Mouse (Mus musculus): Measurements from ENCODE around the gene Flii. TPM values are rescaled to one million over a fixed set of nuclear protein-coding genes. Genes with fewer than 3 reads are reported as not detected.
A peak's percentile ranks its signal among the peaks of the same experiment; 100 is the strongest.

Flii gene
- total RNA-seq, 2 experiments from 2014 or later = 59.5 to 68.2 TPM

DNA sequence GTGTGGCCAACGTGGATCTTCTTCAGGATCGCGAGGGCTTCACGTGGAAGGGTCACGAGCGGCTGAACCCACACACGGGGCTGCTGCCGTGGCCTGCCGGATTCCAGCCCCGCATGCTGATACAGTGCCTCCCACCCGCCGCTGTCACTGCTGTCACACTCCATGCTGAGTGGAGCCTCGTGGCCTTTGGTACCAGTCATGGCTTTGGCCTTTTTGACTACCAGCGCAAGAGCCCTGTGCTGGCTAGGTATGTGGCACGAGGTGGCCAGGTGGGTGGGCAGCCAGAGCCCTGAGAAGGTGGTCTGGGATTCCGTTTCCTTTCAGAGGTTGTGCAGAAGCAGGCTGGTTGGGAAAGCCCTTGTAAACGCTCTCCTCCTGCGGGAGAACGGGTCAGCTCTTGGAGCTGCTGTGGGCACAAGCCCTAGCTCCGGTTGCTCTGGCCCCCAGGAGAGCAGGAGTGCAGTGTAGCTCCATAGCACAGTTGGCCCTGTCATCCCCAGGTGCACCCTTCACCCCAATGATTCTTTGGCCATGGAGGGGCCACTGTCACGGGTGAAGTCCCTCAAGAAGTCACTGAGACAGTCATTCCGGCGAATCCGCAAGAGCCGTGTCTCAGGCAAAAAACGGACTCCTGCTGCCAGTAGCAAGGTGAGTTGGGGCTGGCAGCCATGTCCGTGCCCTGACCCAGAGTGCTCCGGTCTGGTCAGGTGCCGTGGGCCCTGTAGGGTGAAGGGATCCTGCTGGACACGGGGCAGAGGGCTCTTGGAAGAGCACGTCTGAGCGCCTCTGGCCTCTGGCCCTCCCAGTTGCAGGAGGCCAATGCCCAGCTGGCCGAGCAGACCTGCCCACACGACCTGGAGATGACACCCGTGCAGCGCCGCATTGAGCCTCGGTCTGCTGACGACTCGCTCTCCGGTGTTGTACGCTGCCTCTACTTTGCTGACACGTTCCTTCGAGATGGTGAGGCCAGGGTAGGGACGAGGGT is 17.3 kb downstream of the Flii start:
- DNase-seq (ENCODE audit: low spot score in 2 of 2) = peak in 1 of 2 experiments; percentile 7
- no peak overlapping the region for H3K27ac ChIP-seq
- H3K4me3 ChIP-seq = no peak overlapping the region
- no peak for TF ChIP-seq CTCF (conservative IDR thresholded peaks at IDR 0.05)

GRCm38 (mm10) chr11:60708631-60709030 is 18.4 kb downstream of the Flii start:
- Histone ChIP-seq H3K27ac (no peak overlapping the region), H3K4me3 (no peak overlapping the region)
- no peak for TF ChIP-seq CTCF (conservative IDR thresholded peaks at IDR 0.05)
- DNase-seq (ENCODE audit: low spot score in 2 of 2) = peak in 1 of 2 experiments; percentile 8

DNA sequence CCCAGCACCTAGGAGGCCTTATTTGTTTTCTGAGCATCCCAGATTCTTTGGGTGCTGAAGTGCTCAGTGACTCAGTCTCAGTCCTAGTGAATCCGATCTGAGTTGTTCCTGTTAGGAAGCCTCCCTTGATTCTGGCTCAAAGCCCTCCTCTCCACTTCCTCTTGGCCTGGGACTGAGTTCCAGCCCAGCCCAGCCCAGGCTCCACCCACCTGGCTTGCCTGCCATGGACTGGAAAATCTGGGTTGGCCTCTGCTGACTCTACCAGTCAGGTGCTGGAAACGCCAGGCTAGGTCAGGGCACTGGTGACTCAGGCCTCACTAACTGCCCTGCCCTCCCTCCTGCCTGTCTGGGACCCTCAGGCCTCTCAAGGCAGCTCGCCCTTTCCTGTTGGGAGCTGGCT is 19.4 kb downstream of the Flii start:
- peak overlapping the region; percentile 75 for H3K27ac ChIP-seq
- no peak overlapping the region for H3K4me3 ChIP-seq
- DNase-seq (ENCODE audit: low spot score in 2 of 2) = peak in 1 of 2 experiments; percentile 25
- no peak for TF ChIP-seq CTCF (conservative IDR thresholded peaks at IDR 0.05)

GRCm38 (mm10) chr11:60706696-60707480 is 20.2 kb downstream of the Flii start:
- TF ChIP-seq CTCF (conservative IDR thresholded peaks at IDR 0.05) = no peak
- peak overlapping the region; percentile 75 for H3K27ac ChIP-seq
- DNase-seq (ENCODE audit: low spot score in 2 of 2) = peak in 1 of 2 experiments; percentile 17
- no peak overlapping the region for H3K4me3 ChIP-seq

- peak in 1 of 2 experiments; percentile 9 for DNase-seq (ENCODE audit: low spot score in 2 of 2)
- TF ChIP-seq CTCF (conservative IDR thresholded peaks at IDR 0.05) = no peak
- Histone ChIP-seq H3K4me3 (no peak overlapping the region), H3K27ac (peak overlapping the region; percentile 75; the same call in 1 of the 2 replicates)
Measured at GRCm38 (mm10) chr11:60706076-60706475, 21.0 kb downstream of the Flii start.

GRCm38 (mm10) chr11:60705255-60705654 is 21.8 kb downstream of the Flii start:
- DNase-seq (ENCODE audit: low spot score in 2 of 2) = peak in 1 of 2 experiments; percentile 9
- H3K4me3 ChIP-seq = no peak overlapping the region
- TF ChIP-seq CTCF (conservative IDR thresholded peaks at IDR 0.05) = no peak
- peak overlapping the region; percentile 83; the same call in 1 of the 2 replicates for H3K27ac ChIP-seq

DNA sequence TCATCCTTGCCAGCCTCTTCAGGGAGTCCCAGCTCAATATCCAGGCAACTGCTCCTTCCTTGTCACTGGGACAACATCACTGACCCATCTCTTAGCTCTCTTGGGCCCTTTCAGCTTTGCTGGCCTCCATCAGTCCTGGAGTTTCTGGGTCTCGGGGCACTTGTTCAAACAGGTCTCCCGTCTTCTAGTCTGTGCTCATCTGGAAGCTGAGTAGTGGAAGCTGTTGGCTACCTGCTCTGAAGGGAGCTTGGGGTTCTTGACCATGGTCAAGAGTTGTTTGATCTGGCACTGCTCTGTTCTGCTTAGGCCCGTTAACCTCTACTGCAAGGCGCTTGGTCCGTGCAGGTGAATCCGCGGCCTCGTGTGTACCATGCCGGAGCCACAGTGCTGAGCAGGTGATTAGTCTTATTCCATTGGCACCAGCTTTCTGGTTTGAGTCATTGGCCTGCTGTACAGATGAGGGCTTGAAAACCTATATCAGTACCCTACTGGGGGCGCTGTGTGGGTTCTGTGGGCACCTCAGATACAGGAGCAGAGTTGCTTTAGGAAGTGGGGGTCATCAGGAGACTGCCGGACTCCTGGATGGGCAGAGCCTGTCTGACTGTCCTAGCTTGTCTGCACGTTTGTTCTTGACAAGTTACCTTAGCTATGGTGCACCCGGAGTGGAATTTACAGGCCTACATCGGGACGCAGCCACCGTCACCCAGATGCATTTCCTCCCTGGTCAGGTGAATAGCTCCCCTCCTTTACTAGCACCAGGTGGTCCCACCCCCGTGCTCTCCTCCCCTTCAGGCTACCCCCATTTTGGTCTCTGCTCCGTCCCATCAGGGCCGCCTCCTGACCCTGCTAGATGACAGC is 22.8 kb downstream of the Flii start:
- TF ChIP-seq CTCF (conservative IDR thresholded peaks at IDR 0.05) = no peak
- DNase-seq (ENCODE audit: low spot score in 2 of 2) = no peak
- Histone ChIP-seq H3K27ac (peak overlapping the region; percentile 83), H3K4me3 (no peak overlapping the region)

GRCm38 (mm10) chr11:60703131-60703530 is 23.9 kb downstream of the Flii start:
- DNase-seq (ENCODE audit: low spot score in 2 of 2) = peak; percentile 70 to 76
- Histone ChIP-seq H3K27ac (peak overlapping the region; percentile 83), H3K4me3 (no peak overlapping the region)
- TF ChIP-seq CTCF (conservative IDR thresholded peaks at IDR 0.05) = peak; percentile 75

DNA sequence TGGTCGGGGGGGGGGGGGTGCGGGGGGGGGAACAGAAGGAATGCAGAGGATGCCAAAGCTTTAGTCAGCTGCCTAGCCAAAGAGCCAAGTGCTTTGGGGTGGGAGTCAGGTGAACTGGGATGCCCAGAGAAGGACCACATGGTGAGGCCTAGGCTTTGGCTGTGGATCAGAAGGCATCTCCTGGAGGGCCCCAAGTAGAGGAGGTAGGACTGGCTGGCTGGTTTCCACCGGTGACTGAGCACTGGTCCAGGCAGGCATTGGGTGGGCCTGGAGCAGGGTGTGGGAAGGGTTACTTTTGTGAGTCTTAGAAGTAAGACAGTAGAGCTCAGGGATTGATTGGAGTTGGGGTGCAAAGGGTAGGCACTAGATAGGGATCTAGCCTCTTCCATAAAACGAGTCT is 25.5 kb downstream of the Flii start:
- H3K27ac ChIP-seq = peak overlapping the region; percentile 79; the same call in 1 of the 2 replicates
- no peak for TF ChIP-seq CTCF (conservative IDR thresholded peaks at IDR 0.05)
- DNase-seq (ENCODE audit: low spot score in 2 of 2) = no peak
- no peak overlapping the region for H3K4me3 ChIP-seq

- no peak for TF ChIP-seq CTCF (conservative IDR thresholded peaks at IDR 0.05)
- Histone ChIP-seq H3K27ac (peak overlapping the region; percentile 97), H3K4me3 (peak overlapping the region; percentile 91)
- DNase-seq (ENCODE audit: low spot score in 2 of 2) = no peak
Measured at GRCm38 (mm10) chr11:60700320-60701185, 26.5 kb downstream of the Flii start.

DNA sequence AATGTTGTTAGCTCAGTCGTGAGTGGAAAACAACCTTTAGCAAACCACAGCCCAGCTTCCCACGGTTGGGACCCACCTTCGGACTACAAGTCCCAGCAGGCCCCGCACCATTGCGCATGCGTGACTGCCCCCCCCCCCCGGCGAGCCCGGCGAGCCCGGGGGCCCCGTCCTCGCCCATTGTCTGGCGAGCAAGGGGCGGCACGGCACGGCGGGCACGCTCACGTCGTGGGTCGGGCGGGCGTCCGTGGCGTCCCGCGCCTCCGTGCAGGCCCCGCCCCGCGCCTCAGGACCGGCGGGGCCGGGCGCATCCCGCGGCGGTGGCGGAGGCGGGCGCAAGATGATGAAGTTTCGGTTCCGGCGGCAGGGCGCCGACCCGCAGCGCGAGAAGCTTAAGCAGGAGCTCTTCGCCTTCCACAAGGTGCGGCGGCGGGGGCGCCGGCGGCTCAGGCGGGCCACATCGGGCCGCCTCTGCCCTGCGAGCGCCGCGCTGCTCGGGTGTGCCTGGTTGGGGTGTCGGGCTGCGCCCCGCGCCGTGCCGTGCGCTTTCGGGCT is 27.5 kb downstream of the Flii start, which contains the start of gene Llgl1:
Gene Llgl1 (plus strand): TSS at position 200 of the 552 bp plus-strand sequence.
- Histone ChIP-seq H3K4me3 (peak within 1 kb of the TSS; percentile 91), H3K27ac (peak within 1 kb of the TSS; percentile 97)
- no peak for TF ChIP-seq CTCF (conservative IDR thresholded peaks at IDR 0.05)
- DNase-seq (ENCODE audit: low spot score in 2 of 2) = peak; percentile 76 to 81

Measured in layer of hippocampus, adult 2 months (tissue).